Mouse (Mus musculus): ENCODE data around the gene Bend4.

Gene Bend4

GRCm38 (mm10) chr5:67393951-67394350 lies 34.2 kb downstream of the Bend4 start:
- CTCF ChIA-PET: no interaction called here
- POLR2A ChIA-PET: interaction anchor here in 3 of 4 experiments (0.7 to 1.1 kb wide), 4 partner anchors 10 to 14 kb away, joined by 3 to 5 read pairs (median 4); no protein-coding TSS in a partner anchor

DNA sequence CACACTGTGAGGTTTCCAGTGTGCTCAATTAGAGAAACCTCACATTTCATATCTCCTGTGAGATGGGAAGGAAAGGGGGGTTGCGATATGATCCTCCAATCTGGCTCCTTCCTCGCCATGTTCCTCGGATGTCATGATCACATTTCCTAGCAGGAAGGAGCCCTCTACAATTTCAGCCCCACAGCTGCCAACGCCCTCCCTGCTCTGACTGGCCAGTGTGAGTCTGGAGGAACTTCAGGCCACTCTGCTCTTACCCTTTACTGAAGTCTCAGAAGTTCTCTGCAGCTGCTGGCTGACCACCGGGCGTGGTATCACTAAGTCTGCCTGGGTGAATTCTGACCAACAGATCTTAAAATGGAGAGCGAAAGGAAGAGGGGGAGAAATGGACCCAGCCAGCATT lies 45.6 kb downstream of the Bend4 start:
- POLR2A ChIA-PET: interaction anchor here in 1 of 4 experiments (1.3 kb wide), 1 partner anchor 9 kb away, joined by 4 read pairs; no protein-coding TSS in a partner anchor
- CTCF ChIA-PET: no interaction called here

DNA sequence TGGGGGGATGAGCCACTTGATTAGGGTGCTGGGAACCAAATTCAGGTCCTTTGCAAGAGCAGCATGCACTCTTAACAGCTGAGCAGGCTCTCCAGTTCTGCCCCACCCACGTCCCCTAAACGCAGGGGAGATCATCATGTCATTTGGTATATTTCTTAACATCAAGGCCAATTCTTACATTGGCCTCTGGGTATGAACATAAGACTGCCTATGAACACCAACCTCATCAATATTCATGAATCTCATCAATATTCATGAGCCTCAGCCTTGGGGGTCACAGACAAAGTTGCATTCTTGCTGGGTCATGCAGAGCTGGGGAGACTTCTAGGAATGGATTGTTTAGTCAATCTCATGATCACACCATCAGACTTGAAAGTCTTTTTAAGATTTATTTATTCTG lies 46.4 kb downstream of the Bend4 start:
- CTCF ChIA-PET: no interaction called here
- POLR2A ChIA-PET: no interaction called here

GRCm38 (mm10) chr5:67377044-67377621 lies 51.0 kb downstream of the Bend4 start:
- ChIA-PET CTCF (interaction anchor here in 1 of 4 experiments (0.6 kb wide), 1 partner anchor 172 kb away, joined by 5 read pairs; no protein-coding TSS in a partner anchor), POLR2A (interaction anchor here in 2 of 4 experiments (0.6 to 1.5 kb wide), 6 partner anchors 13 to 352 kb away, joined by 3 to 4 read pairs (median 4); no protein-coding TSS in a partner anchor)

GRCm38 (mm10) chr5:67362931-67363330 lies 65.2 kb downstream of the Bend4 start:
- ChIA-PET CTCF (interaction anchor here in 1 of 4 experiments (0.5 kb wide), 1 partner anchor 169 kb away, joined by 8 read pairs; no protein-coding TSS in a partner anchor), POLR2A (interaction anchor here in 1 of 4 experiments (1.1 to 1.4 kb wide), 2 partner anchors 9 to 18 kb away, joined by 3 read pairs; no protein-coding TSS in a partner anchor)

DNA sequence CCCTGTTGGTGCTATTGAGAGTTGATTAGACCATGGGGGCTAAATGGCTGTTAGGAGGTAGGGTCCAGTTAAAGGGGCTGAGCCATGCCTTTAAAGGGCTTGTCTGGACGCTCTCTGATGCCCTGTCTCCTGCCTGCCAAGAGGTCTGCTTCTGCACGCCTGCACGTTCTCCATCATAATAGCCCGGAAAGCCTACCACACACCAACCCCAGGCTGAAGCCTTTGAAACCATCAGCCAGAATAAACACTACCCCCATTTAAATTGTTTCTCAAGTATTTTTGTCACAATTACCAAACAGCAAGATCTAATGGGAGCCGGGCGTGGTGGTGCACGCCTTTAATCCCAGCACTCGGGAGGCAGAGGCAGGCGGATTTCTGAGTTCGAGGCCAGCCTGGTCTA lies 65.8 kb downstream of the Bend4 start:
- POLR2A ChIA-PET: no interaction called here
- CTCF ChIA-PET: interaction anchor here in 1 of 4 experiments (0.5 kb wide), 1 partner anchor 170 kb away, joined by 14 read pairs; no protein-coding TSS in a partner anchor

GRCm38 (mm10) chr5:67348949-67349348 lies 79.2 kb downstream of the Bend4 start:
- CTCF ChIA-PET: no interaction called here
- POLR2A ChIA-PET: interaction anchor here in 1 of 4 experiments (1.2 kb wide), 1 partner anchor 29 kb away, joined by 3 read pairs; no protein-coding TSS in a partner anchor

DNA sequence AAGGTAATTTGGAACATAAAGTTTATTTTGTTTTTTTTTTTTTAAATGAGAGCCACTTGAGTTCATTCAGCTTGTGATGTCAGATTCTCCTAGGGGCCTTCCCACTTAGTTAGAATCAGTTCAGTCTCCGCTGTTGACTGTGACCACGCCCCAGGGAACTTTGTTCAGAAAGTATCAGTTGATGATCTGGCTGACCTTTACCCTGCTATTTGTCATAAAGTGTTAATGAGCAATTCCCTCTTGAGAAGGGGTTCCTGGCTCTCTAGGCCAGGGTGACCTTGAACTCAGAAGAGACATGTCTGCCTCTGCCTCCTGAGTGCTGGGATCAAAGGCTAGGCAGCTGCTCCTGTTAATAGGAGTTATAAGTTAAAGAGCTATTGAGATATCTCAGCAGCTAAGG lies 81.0 kb downstream of the Bend4 start:
- ChIA-PET POLR2A (interaction anchor here in 1 of 4 experiments (0.9 to 1.5 kb wide), 4 partner anchors 9 to 31 kb away, joined by 3 to 4 read pairs (median 3); no protein-coding TSS in a partner anchor), CTCF (interaction anchor here in 1 of 4 experiments (0.9 kb wide), 1 partner anchor 185 kb away, joined by 3 read pairs; no protein-coding TSS in a partner anchor)
